Mouse (Mus musculus): Measurements from ENCODE around the gene Zmynd12.

GRCm38 (mm10) chr4:119398751-119399150 lies 23.9 kb upstream of the Zmynd12 start:
- TF ChIP-seq CTCF (IDR thresholded peaks at IDR 0.05; ENCODE audit: extremely low read depth, insufficient read length, insufficient replicate concordance, low read depth, low read length) (no peak), POLR2A (IDR thresholded peaks at IDR 0.05; ENCODE audit: low read depth, low read length) (no peak)
